Mouse (Mus musculus) stomach, postnatal 0 days (tissue): ENCODE measurements around the gene Pop5.

Experiments used
- CTCF ChIP-seq: IDR thresholded peaks from 2 replicates; pipeline ENCODE4 v1.5.1; 2016; ENCODE audit warnings: antibody characterized with exemption, low read depth, mild to moderate bottlenecking, moderate library complexity
- EP300 ChIP-seq: optimal IDR thresholded peaks from 2 replicates; pipeline ENCODE3; 2016; ENCODE audit warnings: antibody characterized with exemption

- TF ChIP-seq CTCF (no peak), EP300 (no peak)
Measured at GRCm38 (mm10) chr5:115233031-115233780, 2.4 kb upstream of the Pop5 start.
